Mouse (Mus musculus) E14TG2a.4 (cell line): ENCODE data around the gene Fam71e2.

Experiments
- CTCF ChIP-seq: conservative IDR thresholded peaks from 2 replicates; pipeline ENCODE4 v1.5.1; 2014; ENCODE audit warnings: low read length
- NANOG ChIP-seq: IDR thresholded peaks from 2 replicates; pipeline ENCODE4 v1.6.1; 2014; ENCODE audit warnings: borderline replicate concordance, low read length, mixed read lengths
- POU5F1 ChIP-seq: IDR thresholded peaks from 2 replicates; pipeline ENCODE4 v1.6.1; 2014; ENCODE audit warnings: low read length, borderline replicate concordance

- TF ChIP-seq CTCF (no peak), POU5F1 (no peak), NANOG (no peak)
Measured at GRCm38 (mm10) chr7:4741672-4742481, 29.2 kb downstream of the Fam71e2 start.
